Mouse (Mus musculus) adrenal gland, postnatal 10 days (tissue): ENCODE data around the gene Wapl. TPM values are rescaled to one million over a fixed set of nuclear protein-coding genes. Genes with fewer than 3 reads are reported as not detected.

Experiments
- DNase-seq: peaks from one replicate; pipeline ENCODE4 v3.0.0; 2021; ENCODE audit warnings: mixed read lengths
- total RNA-seq, 2 experiments: library from RNA; stranded (reverse); gene quantifications; 2 replicates each; pipeline ENCODE4 v1.2.3; 2021

Gene Wapl
- total RNA-seq, 2 experiments from 2014 or later = 71.0 to 71.4 TPM

GRCm38 (mm10) chr14:34773681-34774080 lies 100.0 kb downstream of the Wapl start:
- no peak for DNase-seq

GRCm38 (mm10) chr14:34774231-34774630 lies 100.5 kb downstream of the Wapl start:
- DNase-seq = no peak

GRCm38 (mm10) chr14:34776719-34777385 lies 103.1 kb downstream of the Wapl start:
- no peak for DNase-seq

- DNase-seq = peak; percentile 60
Observed at GRCm38 (mm10) chr14:34777810-34778209, 104.1 kb downstream of the Wapl start.

- no peak for DNase-seq
Observed at GRCm38 (mm10) chr14:34778760-34779159, 105.0 kb downstream of the Wapl start.

- DNase-seq = no peak
Observed at GRCm38 (mm10) chr14:34793406-34794037, 119.8 kb downstream of the Wapl start.

Other genes starting within 250 kb of the Wapl start
- gene Bmpr1a, start 170.6 kb upstream of the Wapl start, total RNA-seq = 10 to 100 TPM; 50.2 to 55.3 TPM
- not detected for gene 9230112D13Rik, start 151.1 kb upstream of the Wapl start, total RNA-seq
- 10 to 100 TPM; 26.5 to 94.8 TPM for gene Ldb3, start 85.2 kb upstream of the Wapl start, total RNA-seq
- gene Opn4, start 73.8 kb upstream of the Wapl start, total RNA-seq = not detected
- gene Grid1, start 146.2 kb downstream of the Wapl start, total RNA-seq = under 1 TPM; 0.57 to 0.61 TPM